Mouse (Mus musculus): ENCODE results near the gene Fbxl17. TPM values are rescaled to one million over a fixed set of nuclear protein-coding genes. Genes with fewer than 3 reads are reported as not detected.

The Fbxl17 gene
- total RNA-seq, 2 experiments from 2014 or later, result 53.8 to 55.6 TPM

- DNase-seq, result no peak
Observed at GRCm38 (mm10) chr17:63402741-63403681, 96.8 kb downstream of the Fbxl17 start.

DNA sequence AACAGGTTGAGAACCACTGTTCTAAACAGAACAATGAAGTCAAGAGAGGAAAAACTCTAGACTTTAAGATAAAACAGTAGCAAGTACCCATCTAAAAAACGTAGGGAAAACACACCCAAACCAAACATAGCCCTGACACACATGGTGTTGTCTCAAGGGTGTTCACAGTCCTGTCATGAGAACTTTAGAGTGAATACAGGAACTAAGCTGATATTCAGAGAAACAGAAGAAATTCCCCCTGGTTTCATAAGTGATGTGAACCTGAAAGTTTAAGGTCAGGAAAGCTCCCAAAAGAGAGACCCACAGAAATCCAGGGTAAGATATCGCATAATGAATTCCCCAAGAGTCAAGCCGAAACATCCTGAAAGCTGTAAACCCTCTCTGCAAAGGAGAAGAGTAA lies 97.6 kb downstream of the Fbxl17 start:
- DNase-seq, result no peak

DNA sequence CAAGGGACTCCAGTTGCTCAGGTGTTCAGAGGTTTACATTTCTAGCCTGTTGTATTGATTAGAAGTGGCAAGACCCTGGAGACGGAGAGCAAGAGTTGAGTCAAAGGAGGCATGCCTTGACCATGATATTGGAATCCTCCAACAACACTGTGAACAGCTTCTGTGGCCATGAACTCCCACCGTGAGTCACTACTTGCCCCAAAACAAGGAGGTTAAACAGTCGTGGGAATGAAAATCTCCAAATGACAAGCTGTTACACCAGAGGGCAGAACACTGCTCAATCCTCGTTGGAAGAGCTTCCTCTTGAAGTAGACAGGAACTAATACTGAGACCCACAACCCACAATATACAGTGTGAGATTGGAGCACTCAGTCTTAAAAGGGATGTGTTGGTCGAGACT lies 99.2 kb downstream of the Fbxl17 start:
- DNase-seq, result no peak

- DNase-seq, result no peak
Observed at GRCm38 (mm10) chr17:63399816-63400215, 100.0 kb downstream of the Fbxl17 start.

GRCm38 (mm10) chr17:63391506-63391905 lies 108.3 kb downstream of the Fbxl17 start:
- no peak for DNase-seq

DNA sequence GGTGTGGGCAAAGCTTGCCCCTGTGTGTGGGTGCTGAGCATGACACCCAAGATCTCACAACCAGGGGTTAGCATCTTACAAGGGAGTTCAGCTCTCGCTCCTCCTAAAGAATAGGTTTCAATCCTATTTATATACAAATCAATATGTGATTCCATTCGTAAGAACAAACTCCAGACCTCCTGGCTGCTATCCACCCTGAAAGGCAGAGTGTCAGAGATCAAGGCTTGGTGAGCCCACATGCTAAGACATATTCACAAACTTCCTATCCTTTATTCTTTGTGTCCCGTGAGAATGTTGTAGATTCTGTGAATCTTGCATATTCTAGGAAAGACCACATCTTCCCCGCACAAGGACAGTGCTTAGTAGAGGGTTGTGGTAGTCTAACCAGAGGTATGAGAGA lies 108.9 kb downstream of the Fbxl17 start:
- no peak for DNase-seq

GRCm38 (mm10) chr17:63370977-63371376 lies 128.8 kb downstream of the Fbxl17 start:
- DNase-seq, result no peak

DNA sequence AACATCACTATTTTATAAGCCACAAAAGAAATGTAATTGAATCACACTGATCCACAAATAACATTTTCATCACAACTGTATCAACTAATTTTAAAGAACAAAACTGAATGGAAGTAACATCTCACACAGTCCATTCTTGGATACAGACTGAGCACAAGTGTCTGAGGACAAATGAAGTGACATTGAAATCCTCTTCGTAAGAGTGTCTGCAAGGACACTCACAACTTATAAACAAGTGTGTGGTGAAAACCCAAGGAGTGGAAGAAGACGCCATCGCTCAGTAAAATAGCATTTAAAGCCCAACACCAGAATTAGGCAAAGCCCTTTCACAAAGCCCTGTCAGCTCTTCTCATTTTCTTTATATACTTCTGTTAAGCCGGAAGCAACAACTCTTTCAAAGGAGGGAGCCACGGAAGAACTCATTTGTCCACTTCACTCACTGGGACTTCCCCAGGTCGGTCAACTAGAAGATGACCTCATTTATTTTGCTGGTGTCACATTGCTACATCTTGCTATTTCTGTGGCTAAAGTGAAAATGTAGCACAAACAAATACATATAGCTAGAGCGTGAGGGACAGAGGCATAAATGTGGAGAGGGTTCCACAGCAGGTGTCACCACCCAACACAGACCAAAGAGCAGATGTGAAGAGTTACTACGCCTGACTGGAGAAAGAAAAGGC lies 130.0 kb downstream of the Fbxl17 start:
- no peak for DNase-seq

GRCm38 (mm10) chr17:63367476-63367875 lies 132.3 kb downstream of the Fbxl17 start:
- DNase-seq, result no peak

DNA sequence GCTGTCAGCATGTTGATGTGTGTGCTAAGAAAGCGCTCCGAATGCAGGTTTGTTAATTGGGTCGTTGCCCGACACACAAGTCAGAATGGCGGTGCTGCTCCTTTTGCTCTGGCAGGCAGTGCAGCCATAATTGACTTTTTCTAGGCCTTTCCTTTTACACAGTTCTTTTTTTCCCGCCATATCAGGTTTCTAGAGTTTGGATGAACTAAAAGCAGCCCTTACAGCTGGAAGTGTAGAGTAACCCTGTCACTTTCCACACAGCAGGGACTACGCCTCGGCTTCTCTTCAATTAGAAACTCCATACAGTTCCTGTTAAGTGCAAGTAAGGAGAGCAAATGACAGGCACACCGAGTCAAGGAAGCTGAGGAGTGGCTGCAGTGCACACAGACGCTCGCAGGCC lies 133.8 kb downstream of the Fbxl17 start:
- DNase-seq, result no peak

- DNase-seq, result no peak
Observed at GRCm38 (mm10) chr17:63364605-63365004, 135.2 kb downstream of the Fbxl17 start.

- no peak for DNase-seq
Observed at GRCm38 (mm10) chr17:63362196-63362595, 137.6 kb downstream of the Fbxl17 start.

DNA sequence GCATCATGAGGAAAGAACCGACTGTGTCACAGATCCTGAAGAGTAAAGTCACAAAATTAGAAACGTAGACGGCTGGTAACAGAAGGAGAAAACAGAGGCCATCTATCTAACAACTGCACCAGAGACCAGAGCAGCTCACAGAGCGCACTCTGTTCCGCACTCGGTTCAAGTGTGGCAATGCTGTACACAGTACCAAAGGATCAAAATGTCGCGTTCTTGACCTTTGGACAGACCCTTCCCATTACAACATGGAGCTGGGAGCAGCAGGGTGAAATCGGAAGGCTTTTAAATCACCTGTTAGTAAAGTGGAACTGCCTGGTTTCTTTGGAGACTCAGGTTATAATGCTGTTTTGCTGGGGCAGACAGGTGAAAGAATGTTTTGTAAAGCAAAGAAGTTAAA lies 138.1 kb downstream of the Fbxl17 start:
- DNase-seq, result no peak

DNA sequence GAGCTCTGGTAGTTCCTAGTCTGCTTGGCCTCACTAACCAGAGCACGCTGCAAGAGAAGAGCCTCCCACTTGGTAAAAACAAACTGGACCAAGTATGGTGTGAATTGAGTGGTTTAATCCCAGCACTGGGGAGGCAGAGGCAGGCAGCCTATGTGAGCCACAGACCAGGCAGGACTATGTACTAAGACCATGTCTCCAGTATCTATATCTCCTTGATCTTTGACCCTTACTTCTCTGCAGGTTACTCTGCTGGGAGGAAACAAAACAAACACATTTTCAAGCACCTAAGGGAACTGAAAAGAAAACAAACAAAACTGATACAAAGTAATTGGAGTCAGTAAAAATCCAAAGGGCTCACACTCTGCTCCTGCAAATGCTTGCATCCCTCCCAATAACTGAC lies 141.0 kb downstream of the Fbxl17 start:
- no peak for DNase-seq

DNA sequence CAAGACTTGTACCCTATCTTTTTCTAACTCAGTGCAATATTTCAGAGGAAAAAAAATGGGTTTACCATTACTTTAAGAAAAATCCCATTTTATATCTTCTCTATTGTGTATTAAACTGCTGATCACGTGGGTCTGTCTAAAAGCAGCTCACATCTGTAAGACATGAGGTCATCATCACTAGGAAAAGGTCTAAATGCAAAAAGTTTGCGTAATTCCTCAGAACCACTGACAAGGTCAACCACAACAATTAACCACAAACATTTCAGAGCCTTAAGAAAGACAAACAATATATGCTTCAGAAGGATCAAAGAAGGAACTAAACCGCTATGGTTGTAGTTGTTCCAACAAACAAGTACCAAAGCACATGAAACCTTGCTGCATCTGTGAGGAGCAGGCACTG lies 143.6 kb downstream of the Fbxl17 start:
- no peak for DNase-seq

- no peak for DNase-seq
Observed at GRCm38 (mm10) chr17:63352634-63353195, 147.1 kb downstream of the Fbxl17 start.

GRCm38 (mm10) chr17:63351682-63352081 lies 148.1 kb downstream of the Fbxl17 start:
- no peak for DNase-seq

GRCm38 (mm10) chr17:63350876-63351509 lies 148.8 kb downstream of the Fbxl17 start:
- no peak for DNase-seq

DNA sequence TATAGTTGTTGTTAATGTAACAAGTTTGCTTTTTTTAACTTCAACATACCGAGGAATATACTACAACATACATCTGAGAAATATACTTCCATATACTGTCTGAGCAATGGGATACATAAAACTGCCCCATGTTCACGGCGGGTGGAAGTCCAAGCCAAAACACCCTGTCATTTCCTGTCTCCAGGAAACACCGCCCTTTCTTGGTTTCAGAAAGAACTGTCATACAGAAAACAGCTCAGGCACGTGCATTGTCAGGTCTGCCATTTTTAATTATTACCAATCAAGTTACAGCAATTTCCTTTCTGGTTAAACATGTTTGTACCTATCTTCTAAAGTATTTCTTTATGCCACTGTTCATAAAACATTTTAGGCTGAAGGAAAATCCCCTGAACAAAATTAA lies 155.7 kb downstream of the Fbxl17 start:
- no peak for DNase-seq

- DNase-seq, result no peak
Observed at GRCm38 (mm10) chr17:63343076-63343475, 156.7 kb downstream of the Fbxl17 start.

- DNase-seq, result no peak
Observed at GRCm38 (mm10) chr17:63342440-63342839, 157.4 kb downstream of the Fbxl17 start.

GRCm38 (mm10) chr17:63341203-63341602 lies 158.6 kb downstream of the Fbxl17 start:
- DNase-seq, result no peak

DNA sequence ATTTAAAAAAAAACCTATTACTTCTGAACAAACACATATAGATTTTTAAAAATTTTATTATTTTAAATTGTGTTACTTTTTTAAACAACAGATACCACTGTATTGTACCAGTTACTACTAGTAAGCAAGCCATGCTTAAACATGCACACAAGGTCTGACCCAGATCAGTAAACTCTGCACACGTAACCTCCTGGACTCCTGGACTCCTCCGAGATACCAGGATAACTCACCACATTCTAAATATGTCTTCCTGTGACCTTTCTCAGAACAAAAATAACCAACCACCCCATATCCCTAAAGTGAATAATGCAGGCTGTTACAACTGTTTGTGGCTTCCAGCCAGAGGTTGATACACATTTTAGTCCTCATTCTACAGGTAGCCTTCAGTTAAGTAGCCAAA lies 170.9 kb downstream of the Fbxl17 start:
- no peak for DNase-seq
